Mouse (Mus musculus): ENCODE data around the gene Lrrc28. TPM values are rescaled to one million over a fixed set of nuclear protein-coding genes. Genes with fewer than 3 reads are reported as not detected.

Lrrc28 gene
- total and polyA plus RNA-seq, 3 experiments: 9.7 to 16.0 TPM; not detected in 1

DNA sequence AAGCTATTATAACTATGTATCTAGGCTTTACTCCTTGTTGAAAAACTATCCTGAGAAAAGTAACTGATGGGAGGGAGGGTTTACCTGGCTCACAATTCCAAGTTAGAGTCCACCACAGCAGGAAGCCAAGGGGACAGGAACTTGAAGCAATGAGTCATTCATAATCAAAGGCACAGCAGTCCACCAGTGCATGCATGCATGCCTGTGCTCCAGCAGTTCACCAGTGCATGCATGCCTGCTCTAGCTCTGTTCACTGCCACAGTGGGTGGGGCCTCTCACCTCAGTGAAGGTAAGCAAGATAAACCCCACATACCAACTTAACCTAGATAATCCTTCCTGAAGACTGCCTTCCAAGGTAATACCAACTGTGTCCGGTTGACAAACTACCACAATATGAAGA is 38.8 kb downstream of the Lrrc28 start:
- H3K27ac ChIP-seq (ENCODE audit: control insufficient read depth, low read depth, low read length): no peak overlapping the region
- H3K36me3 ChIP-seq (ENCODE audit: control insufficient read depth in 1 of 2, insufficient read depth in 2 of 2, low read length in 2 of 2): no peaks in the 10 kb centered on the region
- DNase-seq (ENCODE audit: low read depth, low spot score): no peak
- no peaks in the 10 kb centered on the region for H3K27me3 ChIP-seq (ENCODE audit: control insufficient read depth in 1 of 2, insufficient read depth in 2 of 2, low read length in 2 of 2)
- H3K4me3 ChIP-seq (ENCODE audit: control insufficient read depth in 1 of 2, insufficient read depth in 1 of 2, low read depth in 2 of 2, low read length in 2 of 2): no peak overlapping the region
- H3K9me3 ChIP-seq (replicated peaks; ENCODE audit: insufficient read depth, low read length): no peaks in the 10 kb centered on the region
- H3K79me2 ChIP-seq (ENCODE audit: control insufficient read depth, insufficient read depth, low read length, poor library complexity): no peaks in the 10 kb centered on the region
- TF ChIP-seq NELFE (IDR thresholded peaks at IDR 0.05; ENCODE audit: low read depth, low read length): no peak
- TF ChIP-seq CHD1 (IDR thresholded peaks at IDR 0.05; ENCODE audit: low read depth, low read length): no peak
- TF ChIP-seq POLR2A (IDR thresholded peaks at IDR 0.05; ENCODE audit: control insufficient read depth in 1 of 2, insufficient read depth in 1 of 2, low read depth in 1 of 2, low read length in 2 of 2, poor library complexity in 1 of 2): no peak
- TF ChIP-seq BHLHE40 (IDR thresholded peaks at IDR 0.05; ENCODE audit: borderline replicate concordance, low read depth, low read length): no peak
- TF ChIP-seq USF1 (IDR thresholded peaks at IDR 0.05; ENCODE audit: low read depth, low read length): no peak
- no peak for TF ChIP-seq RAD21 (IDR thresholded peaks at IDR 0.05; ENCODE audit: low read depth, low read length)
- TF ChIP-seq MYC (IDR thresholded peaks at IDR 0.05; ENCODE audit: low read depth, low read length): no peak
- TF ChIP-seq GABPA (IDR thresholded peaks at IDR 0.05; ENCODE audit: low read depth, low read length): no peak
- no peak for TF ChIP-seq POLR2AphosphoS2 (IDR thresholded peaks at IDR 0.05; ENCODE audit: low read length)
- TF ChIP-seq NRF1 (IDR thresholded peaks at IDR 0.05; ENCODE audit: insufficient read depth, low read depth, low read length, poor library complexity, severe bottlenecking): no peak
- TF ChIP-seq TCF12 (IDR thresholded peaks at IDR 0.05; ENCODE audit: low read depth, low read length): no peak
- no peak for TF ChIP-seq UBTF (IDR thresholded peaks at IDR 0.05; ENCODE audit: borderline replicate concordance, insufficient read depth, low read depth, low read length)
- TF ChIP-seq HCFC1 (IDR thresholded peaks at IDR 0.05; ENCODE audit: low read depth, low read length): no peak
- TF ChIP-seq TBP (IDR thresholded peaks at IDR 0.05; ENCODE audit: low read depth, low read length): no peak
- no peak for TF ChIP-seq ZC3H11A (IDR thresholded peaks at IDR 0.05; ENCODE audit: low read depth, low read length)
- no peak for TF ChIP-seq USF2 (IDR thresholded peaks at IDR 0.05; ENCODE audit: borderline replicate concordance in 1 of 2, insufficient read depth in 1 of 2, low read depth in 1 of 2, low read length in 2 of 2)
- TF ChIP-seq MYB (IDR thresholded peaks at IDR 0.05; ENCODE audit: low read depth, low read length): no peak
- no peak for TF ChIP-seq ZMIZ1 (IDR thresholded peaks at IDR 0.05; ENCODE audit: low read depth, low read length)
- no peak for TF ChIP-seq ELF1 (IDR thresholded peaks at IDR 0.05; ENCODE audit: low read depth, low read length)
- H3K9ac ChIP-seq (ENCODE audit: control insufficient read depth, low read depth, low read length, poor library complexity, severe bottlenecking): no peak overlapping the region
- H3K4me1 ChIP-seq (ENCODE audit: control insufficient read depth in 1 of 2, insufficient read depth in 2 of 2, low read length in 2 of 2): no peaks in the 10 kb centered on the region

- Histone ChIP-seq H3K79me2 (ENCODE audit: control insufficient read depth, insufficient read depth, low read length, poor library complexity) (no peaks in the 10 kb centered on the region), H3K4me3 (ENCODE audit: control insufficient read depth in 1 of 2, insufficient read depth in 1 of 2, low read depth in 2 of 2, low read length in 2 of 2) (no peak overlapping the region), H3K9ac (ENCODE audit: control insufficient read depth, low read depth, low read length, poor library complexity, severe bottlenecking) (no peak overlapping the region), H3K36me3 (ENCODE audit: control insufficient read depth in 1 of 2, insufficient read depth in 2 of 2, low read length in 2 of 2) (no peaks in the 10 kb centered on the region), H3K9me3 (replicated peaks; ENCODE audit: insufficient read depth, low read length) (no peaks in the 10 kb centered on the region), H3K27me3 (ENCODE audit: control insufficient read depth in 1 of 2, insufficient read depth in 2 of 2, low read length in 2 of 2) (no peaks in the 10 kb centered on the region), H3K4me1 (ENCODE audit: control insufficient read depth in 1 of 2, insufficient read depth in 2 of 2, low read length in 2 of 2) (no peaks in the 10 kb centered on the region), H3K27ac (ENCODE audit: control insufficient read depth, low read depth, low read length) (no peak overlapping the region)
- no peak for DNase-seq (ENCODE audit: low read depth, low spot score)
- TF ChIP-seq MYC (IDR thresholded peaks at IDR 0.05; ENCODE audit: low read depth, low read length) (no peak), POLR2A (IDR thresholded peaks at IDR 0.05; ENCODE audit: control insufficient read depth in 1 of 2, insufficient read depth in 1 of 2, low read depth in 1 of 2, low read length in 2 of 2, poor library complexity in 1 of 2) (no peak), ETS1 (IDR thresholded peaks at IDR 0.05; ENCODE audit: low read depth, low read length) (no peak), POLR2AphosphoS5 (IDR thresholded peaks at IDR 0.05; ENCODE audit: borderline replicate concordance, low read depth, low read length) (no peak), MXI1 (IDR thresholded peaks at IDR 0.05; ENCODE audit: low read depth, low read length) (no peak), CHD1 (IDR thresholded peaks at IDR 0.05; ENCODE audit: low read depth, low read length) (no peak), TCF12 (IDR thresholded peaks at IDR 0.05; ENCODE audit: low read depth, low read length) (no peak), JUND (IDR thresholded peaks at IDR 0.05; ENCODE audit: low read depth, low read length) (no peak), MAX (IDR thresholded peaks at IDR 0.05; ENCODE audit: low read length) (no peak), CTCF (IDR thresholded peaks at IDR 0.05 in 2 of 3, conservative IDR thresholded peaks at IDR 0.05 in 1 of 3; ENCODE audit: control insufficient read depth in 1 of 3, insufficient read depth in 1 of 3, low read depth in 2 of 3, low read length in 3 of 3, poor library complexity in 1 of 3, severe bottlenecking in 1 of 3) (no peak), ZNF384 (IDR thresholded peaks at IDR 0.05; ENCODE audit: low read depth, low read length) (no peak), NRF1 (IDR thresholded peaks at IDR 0.05; ENCODE audit: insufficient read depth, low read depth, low read length, poor library complexity, severe bottlenecking) (no peak), MEF2A (IDR thresholded peaks at IDR 0.05; ENCODE audit: extremely low read depth, insufficient replicate concordance, low read depth, low read length, poor library complexity, severe bottlenecking) (no peak), SIN3A (IDR thresholded peaks at IDR 0.05; ENCODE audit: low read length) (no peak), RAD21 (IDR thresholded peaks at IDR 0.05; ENCODE audit: low read depth, low read length) (no peak), USF2 (IDR thresholded peaks at IDR 0.05; ENCODE audit: borderline replicate concordance in 1 of 2, insufficient read depth in 1 of 2, low read depth in 1 of 2, low read length in 2 of 2) (no peak), RCOR1 (IDR thresholded peaks at IDR 0.05; ENCODE audit: low read depth, low read length) (no peak), ZMIZ1 (IDR thresholded peaks at IDR 0.05; ENCODE audit: low read depth, low read length) (no peak), GABPA (IDR thresholded peaks at IDR 0.05; ENCODE audit: low read depth, low read length) (no peak), POLR2AphosphoS2 (IDR thresholded peaks at IDR 0.05; ENCODE audit: low read length) (no peak)
These were observed 40.0 kb downstream of the Lrrc28 start for GRCm38 (mm10) chr7:67605114-67605513.
